Mouse (Mus musculus) embryonic facial prominence, embryonic 10.5 days (tissue): ENCODE measurements around the gene Grasp. TPM values are rescaled to one million over a fixed set of nuclear protein-coding genes. Genes with fewer than 3 reads are reported as not detected.

Source experiments
- DNase-seq: peaks from one replicate; pipeline ENCODE4 v3.0.0-alpha.2; 2017; ENCODE audit warnings: low spot score
- H3K27ac ChIP-seq: fragments of 300-500 bp; sonication (generic); replicated peaks from 2 replicates; pipeline ENCODE4 v1.5.1; 2016; ENCODE audit warnings: mild to moderate bottlenecking
- H3K27me3 ChIP-seq: fragments of 300-500 bp; sonication (generic); replicated peaks from 2 replicates; pipeline ENCODE4 v1.6.1; 2016; ENCODE audit warnings: low read depth, mild to moderate bottlenecking; ENCODE audit not compliant: poor library complexity, severe bottlenecking
- H3K36me3 ChIP-seq: fragments of 300-500 bp; sonication (generic); replicated peaks from 2 replicates; pipeline ENCODE4 v1.6.1; 2016; ENCODE audit warnings: mild to moderate bottlenecking, moderate library complexity
- H3K4me1 ChIP-seq: fragments of 300-500 bp; sonication (generic); 2 replicates; pipeline ENCODE4 v1.6.1; 2016
- H3K4me3 ChIP-seq: fragments of 300-500 bp; sonication (generic); 2 replicates; pipeline ENCODE4 v1.5.1; 2016; ENCODE audit warnings: mild to moderate bottlenecking, moderate library complexity
- H3K9me3 ChIP-seq: fragments of 300-500 bp; sonication (generic); 2 replicates; pipeline ENCODE4 v1.6.1; 2016; ENCODE audit warnings: mild to moderate bottlenecking
- WGBS: fragments of 180-500 bp; shearing (Covaris S2); methylation state at CpG from one replicate; pipeline ENCODE4 v1.1.7; 2016; 5-methylcytosine and 5-hydroxymethylcytosine counted together
- polyA plus RNA-seq: library from polyadenylated mRNA; unstranded; fragments of >200 nt; fragmentation: Nextera tagmentation; extraction: Ambion mirVana; gene quantifications from 2 replicates; pipeline ENCODE4 v1.2.1, GENCODE M21; 2016

Gene Grasp
- polyA plus RNA-seq, 1 experiment from 2014 or later: 6.7 TPM

DNA sequence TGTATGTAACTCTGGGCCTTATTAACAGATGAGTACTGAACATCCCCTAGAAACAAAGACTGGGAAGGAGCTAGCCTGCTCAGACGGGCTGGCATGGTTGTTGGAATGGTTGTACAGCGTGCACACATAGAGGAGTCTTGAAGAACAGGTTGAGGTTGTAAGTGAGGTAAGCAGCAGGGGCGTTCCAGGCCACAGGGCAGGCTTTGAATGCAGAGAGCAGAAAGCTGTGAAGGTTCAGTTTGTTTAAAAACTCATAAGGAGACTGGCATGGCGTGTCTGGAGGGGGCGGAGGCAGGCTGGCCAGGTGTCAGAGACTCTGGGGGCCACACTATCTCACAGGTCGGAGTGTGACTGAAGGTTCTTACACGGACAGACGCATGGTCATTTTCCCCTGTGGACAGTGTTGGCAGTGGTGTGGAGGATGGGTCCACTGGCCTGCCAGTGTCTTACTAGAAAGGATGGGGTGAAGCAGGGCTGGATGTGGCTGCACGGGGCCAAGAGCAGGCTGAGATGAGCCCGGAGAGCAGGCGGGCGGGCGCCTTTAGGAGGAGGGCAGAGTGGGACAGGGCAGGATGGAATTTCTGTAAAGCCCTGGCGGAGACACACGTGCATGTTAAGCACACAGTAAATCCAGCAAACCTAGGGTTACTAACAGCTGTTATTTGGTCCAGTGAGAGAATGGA, 26.4 kb upstream of the Grasp start:
- Histone ChIP-seq H3K27ac (no peak overlapping the region), H3K9me3 (peaks cover 9% of the 10 kb centered on the region; the same call in 1 of the 2 replicates), H3K36me3 (peaks cover 91% of the 10 kb centered on the region), H3K27me3 (no peaks in the 10 kb centered on the region), H3K4me3 (no peak overlapping the region), H3K4me1 (peaks cover 3% of the 10 kb centered on the region; the same call in 1 of the 2 replicates)
- 91% methylated on average over 15 of the region's 15 CpGs for WGBS
- DNase-seq: no peak

DNA sequence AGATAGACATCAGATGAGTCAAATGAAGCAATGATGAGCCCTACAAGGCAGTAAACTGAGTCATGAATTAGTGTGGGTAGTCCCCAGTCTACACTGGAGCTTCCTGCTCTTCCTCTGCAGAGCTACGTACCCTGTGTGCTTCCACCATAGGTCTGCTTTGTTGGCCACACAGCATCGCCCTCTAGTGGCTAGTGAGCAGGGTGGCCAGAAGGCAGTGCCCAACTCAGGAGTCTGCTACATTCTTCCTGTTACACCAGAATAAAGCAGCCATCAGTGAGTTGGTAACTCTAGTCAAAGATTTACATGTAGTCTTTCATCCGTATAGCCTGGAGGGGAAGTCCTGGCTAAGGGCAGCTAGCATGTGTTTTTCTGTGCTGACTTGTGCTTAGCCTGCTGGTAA, 25.8 kb upstream of the Grasp start:
- no peaks in the 10 kb centered on the region for H3K4me1 ChIP-seq
- WGBS: 23% methylated on average over 3 of the region's 3 CpGs
- H3K9me3 ChIP-seq: peaks cover 9% of the 10 kb centered on the region; the same call in 1 of the 2 replicates
- DNase-seq: peak; percentile 72
- H3K27ac ChIP-seq: no peak overlapping the region
- peaks cover 97% of the 10 kb centered on the region for H3K36me3 ChIP-seq
- no peaks in the 10 kb centered on the region for H3K27me3 ChIP-seq
- H3K4me3 ChIP-seq: no peak overlapping the region

DNA sequence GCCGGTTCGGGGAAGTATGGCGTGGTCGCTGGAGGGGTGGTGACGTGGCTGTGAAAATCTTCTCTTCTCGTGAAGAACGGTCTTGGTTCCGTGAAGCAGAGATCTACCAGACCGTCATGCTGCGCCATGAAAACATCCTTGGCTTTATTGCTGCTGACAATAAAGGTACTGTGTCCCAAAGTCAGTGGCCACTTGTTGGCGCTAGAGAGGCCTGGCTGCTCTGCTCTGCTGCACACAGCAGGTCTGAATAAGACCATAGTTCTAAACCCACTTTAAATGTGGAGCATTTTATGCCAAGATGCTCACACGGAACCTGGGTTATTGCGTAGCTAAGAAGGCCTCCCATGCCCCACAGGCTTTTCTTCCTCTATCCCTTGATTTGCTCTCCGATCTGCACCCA, 25.1 kb upstream of the Grasp start:
- Histone ChIP-seq H3K9me3 (peaks cover 9% of the 10 kb centered on the region; the same call in 1 of the 2 replicates), H3K36me3 (peaks cover 100% of the 10 kb centered on the region), H3K4me1 (no peaks in the 10 kb centered on the region), H3K27me3 (no peaks in the 10 kb centered on the region), H3K4me3 (no peak overlapping the region), H3K27ac (no peak overlapping the region)
- 88% methylated on average over 14 of the region's 14 CpGs for WGBS
- DNase-seq: no peak

DNA sequence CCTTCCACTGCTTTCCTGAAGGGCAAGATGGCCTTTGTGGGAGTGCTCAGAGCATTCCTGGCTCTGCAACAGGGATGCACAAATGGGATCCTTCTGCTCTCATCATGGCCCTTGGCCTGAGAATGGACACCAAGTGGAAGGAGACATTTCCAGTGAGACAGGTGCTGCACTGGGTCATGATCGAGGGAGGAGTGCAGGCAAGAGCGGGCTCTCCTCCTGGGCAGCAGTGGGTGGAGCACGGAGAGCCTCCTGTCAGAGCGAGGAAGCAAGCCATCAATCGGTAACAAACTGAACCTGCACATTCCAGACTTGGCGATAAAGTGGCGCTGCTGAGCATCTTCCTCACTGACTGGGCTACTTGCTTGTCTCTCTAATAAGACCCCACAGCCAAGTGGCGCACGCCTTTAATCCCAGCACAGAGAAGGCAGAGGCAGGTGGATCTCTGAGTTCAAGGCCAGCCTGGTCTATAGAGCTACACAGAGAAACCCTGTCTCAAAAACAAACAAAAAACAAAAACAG, 23.2 kb upstream of the Grasp start:
- no peak for DNase-seq
- 95% methylated on average over 9 of the region's 9 CpGs for WGBS
- no peak overlapping the region for H3K27ac ChIP-seq
- no peaks in the 10 kb centered on the region for H3K4me1 ChIP-seq
- H3K4me3 ChIP-seq: no peak overlapping the region
- H3K36me3 ChIP-seq: peaks cover 97% of the 10 kb centered on the region
- peaks cover 9% of the 10 kb centered on the region; the same call in 1 of the 2 replicates for H3K9me3 ChIP-seq
- no peaks in the 10 kb centered on the region for H3K27me3 ChIP-seq

DNA sequence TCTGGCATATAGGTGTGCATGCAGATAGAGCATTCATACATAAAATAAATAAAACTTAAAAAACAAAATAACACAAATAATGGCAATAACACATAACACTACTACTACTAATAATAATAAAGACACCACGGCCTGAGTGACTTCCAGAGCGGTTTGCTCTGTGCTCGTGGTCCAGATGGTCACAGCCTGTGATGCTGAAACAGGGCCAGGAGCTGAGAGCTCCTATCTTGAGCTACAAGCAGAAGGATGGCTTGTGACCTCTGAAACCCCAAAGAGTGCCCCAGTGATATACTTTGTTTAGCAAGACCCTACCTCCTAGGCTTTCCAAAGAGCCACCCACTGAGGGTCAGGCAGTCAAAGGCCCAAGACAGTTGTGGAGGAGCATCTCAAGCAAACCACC, 22.6 kb upstream of the Grasp start:
- H3K4me3 ChIP-seq: no peak overlapping the region
- DNase-seq: no peak
- WGBS: 98% methylated on average over 3 of the region's 3 CpGs
- no peaks in the 10 kb centered on the region for H3K27me3 ChIP-seq
- H3K36me3 ChIP-seq: peaks cover 97% of the 10 kb centered on the region
- H3K4me1 ChIP-seq: no peaks in the 10 kb centered on the region
- H3K9me3 ChIP-seq: peaks cover 9% of the 10 kb centered on the region; the same call in 1 of the 2 replicates
- no peak overlapping the region for H3K27ac ChIP-seq

DNA sequence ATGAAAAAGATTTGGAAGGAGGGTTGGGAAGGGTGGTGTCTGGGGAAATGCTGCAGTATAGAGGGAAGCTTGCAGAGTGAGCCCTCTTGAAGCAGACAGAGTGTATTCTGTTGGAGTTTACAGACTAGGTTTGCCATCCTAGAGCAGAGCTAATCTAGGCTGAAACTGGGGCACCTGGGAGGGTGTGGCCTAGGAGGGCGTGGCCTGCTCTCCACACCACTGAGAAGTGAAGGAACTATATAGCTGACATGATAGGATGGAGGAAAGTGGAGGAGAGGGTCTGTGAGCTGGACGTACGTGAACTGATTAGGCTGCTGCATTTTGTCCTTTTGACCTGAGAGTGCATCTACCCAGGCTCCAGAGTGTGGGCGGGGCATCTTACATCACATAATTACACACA, 20.3 kb upstream of the Grasp start:
- peaks cover 9% of the 10 kb centered on the region; the same call in 1 of the 2 replicates for H3K9me3 ChIP-seq
- no peaks in the 10 kb centered on the region for H3K27me3 ChIP-seq
- H3K36me3 ChIP-seq: peaks cover 94% of the 10 kb centered on the region
- H3K27ac ChIP-seq: no peak overlapping the region
- H3K4me1 ChIP-seq: no peaks in the 10 kb centered on the region
- DNase-seq: no peak
- 76% methylated on average over 4 of the region's 4 CpGs for WGBS
- H3K4me3 ChIP-seq: no peak overlapping the region

DNA sequence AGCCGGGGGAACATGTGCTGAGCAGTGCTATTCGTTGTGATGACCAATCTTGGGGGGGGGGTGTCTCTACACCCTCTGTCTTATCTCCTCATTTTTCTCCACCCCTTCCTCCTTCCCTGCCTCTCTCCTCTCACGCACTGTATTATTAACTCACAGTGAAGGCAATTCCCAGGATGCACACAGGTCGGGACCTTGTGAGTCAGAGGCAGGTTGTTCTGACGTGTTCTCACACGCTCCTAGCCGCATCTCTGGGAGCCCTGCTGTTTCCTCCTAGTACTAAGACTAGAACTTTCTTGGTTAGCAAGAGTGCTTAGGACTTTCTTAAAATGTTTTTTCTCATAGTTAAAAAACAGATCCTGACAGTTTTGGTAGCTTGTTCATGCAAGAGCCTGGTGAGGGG, 19.2 kb upstream of the Grasp start:
- 87% methylated on average over 7 of the region's 7 CpGs for WGBS
- Histone ChIP-seq H3K4me1 (no peaks in the 10 kb centered on the region), H3K27ac (no peak overlapping the region), H3K4me3 (no peak overlapping the region), H3K36me3 (peaks cover 94% of the 10 kb centered on the region), H3K9me3 (peaks cover 9% of the 10 kb centered on the region; the same call in 1 of the 2 replicates), H3K27me3 (no peaks in the 10 kb centered on the region)
- no peak for DNase-seq

DNA sequence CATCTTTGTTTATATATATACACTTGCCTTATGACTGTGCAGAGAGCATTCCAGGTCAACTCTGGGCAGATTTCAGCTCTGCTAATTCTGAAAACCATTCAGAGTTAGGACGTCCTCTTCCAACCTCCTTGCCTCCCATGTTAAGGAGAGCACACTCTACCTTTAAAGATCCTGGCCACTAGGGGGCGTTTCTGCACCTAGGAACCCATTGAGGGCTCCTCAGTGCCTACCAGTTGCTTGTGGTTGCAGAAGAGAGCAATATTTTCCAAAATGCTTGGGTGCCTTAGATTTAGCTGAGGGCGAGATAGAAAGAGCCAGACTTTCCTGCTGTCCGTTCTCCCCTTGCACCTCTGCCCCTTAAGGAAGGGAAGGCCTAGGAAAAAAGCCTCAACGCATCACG, 13.8 kb upstream of the Grasp start:
- Histone ChIP-seq H3K4me3 (no peak overlapping the region), H3K9me3 (no peaks in the 10 kb centered on the region), H3K36me3 (peaks cover 82% of the 10 kb centered on the region), H3K27me3 (no peaks in the 10 kb centered on the region), H3K4me1 (no peaks in the 10 kb centered on the region), H3K27ac (no peak overlapping the region)
- 68% methylated on average over 6 of the region's 6 CpGs for WGBS
- peak; percentile 73 for DNase-seq

DNA sequence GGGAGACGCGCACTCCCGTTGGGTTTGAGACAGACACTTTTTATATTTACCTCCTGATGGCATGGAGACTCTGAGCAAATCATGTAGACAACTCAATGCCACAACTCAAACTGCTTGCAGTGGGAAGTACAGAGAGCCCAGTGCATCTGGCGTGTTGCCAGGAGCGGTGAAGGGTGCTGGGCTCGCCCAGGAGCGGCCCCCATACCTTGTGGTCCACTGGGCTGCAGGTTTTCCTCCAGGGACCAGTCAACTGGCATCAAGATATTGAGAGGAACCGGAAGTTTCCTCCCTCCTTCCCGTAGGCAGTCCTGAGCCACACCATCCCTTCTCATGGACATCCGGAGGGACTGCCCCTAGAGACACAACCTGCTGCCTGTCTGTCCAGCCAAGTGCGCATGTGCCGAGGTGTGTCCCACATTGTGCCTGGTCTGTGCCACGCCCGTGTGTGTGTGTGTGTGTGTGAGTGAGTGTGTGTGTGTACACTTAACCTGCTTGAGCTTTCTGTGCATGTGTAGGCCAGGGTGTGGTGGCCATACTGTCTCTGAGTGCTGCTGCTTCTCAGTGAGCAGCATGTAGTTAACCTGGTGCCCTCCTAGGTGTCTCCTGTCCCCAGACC, 12.9 kb upstream of the Grasp start:
- H3K4me1 ChIP-seq: no peaks in the 10 kb centered on the region
- no peak overlapping the region for H3K4me3 ChIP-seq
- no peak overlapping the region for H3K27ac ChIP-seq
- no peak for DNase-seq
- no peaks in the 10 kb centered on the region for H3K27me3 ChIP-seq
- H3K9me3 ChIP-seq: no peaks in the 10 kb centered on the region
- peaks cover 77% of the 10 kb centered on the region for H3K36me3 ChIP-seq
- WGBS: 96% methylated on average over 14 of the region's 14 CpGs

DNA sequence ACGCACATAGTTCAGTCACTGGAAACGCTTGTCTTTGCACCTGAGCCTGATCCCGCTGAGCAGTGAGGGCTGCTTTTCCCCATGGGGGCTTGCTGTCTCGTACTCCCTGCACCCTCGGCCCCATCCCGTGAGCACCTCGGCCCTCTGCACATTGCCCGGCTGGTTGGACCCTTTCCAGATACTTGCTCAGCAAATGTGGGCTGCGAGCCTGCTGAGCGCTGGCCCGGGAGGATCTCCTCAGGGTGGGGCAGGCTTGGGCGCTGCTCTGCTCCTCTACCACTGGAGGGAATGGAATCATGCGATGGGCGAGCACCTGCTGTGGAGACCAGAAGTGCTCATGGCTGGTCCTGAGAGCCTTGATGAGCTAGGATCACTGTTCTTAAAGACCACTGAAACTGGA, 11.6 kb upstream of the Grasp start:
- WGBS: 88% methylated on average over 14 of the region's 14 CpGs
- Histone ChIP-seq H3K27me3 (no peaks in the 10 kb centered on the region), H3K4me1 (no peaks in the 10 kb centered on the region), H3K27ac (no peak overlapping the region), H3K36me3 (peaks cover 63% of the 10 kb centered on the region), H3K4me3 (no peak overlapping the region), H3K9me3 (no peaks in the 10 kb centered on the region)
- no peak for DNase-seq

DNA sequence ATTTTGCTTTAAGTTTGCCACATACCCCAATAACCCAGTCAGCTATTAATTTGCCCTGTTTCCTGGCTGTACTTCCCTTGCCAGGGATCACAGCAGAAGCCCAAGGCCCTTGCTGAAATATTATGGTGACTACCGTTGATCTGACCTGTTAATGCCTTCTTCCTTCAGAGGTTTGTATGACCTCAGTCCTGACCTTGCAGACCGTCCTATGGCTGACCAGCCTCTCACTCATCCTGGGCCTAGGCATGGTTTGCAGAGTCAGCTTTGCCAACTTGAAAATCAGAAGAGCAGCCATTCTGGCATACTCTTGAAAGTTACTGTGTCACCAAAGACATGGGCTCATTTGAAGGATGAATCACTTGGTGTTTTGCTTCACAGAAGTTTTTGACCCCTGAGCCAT, 8.9 kb upstream of the Grasp start:
- Histone ChIP-seq H3K27me3 (no peaks in the 10 kb centered on the region), H3K36me3 (peaks cover 40% of the 10 kb centered on the region), H3K4me3 (no peak overlapping the region), H3K27ac (no peak overlapping the region), H3K9me3 (no peaks in the 10 kb centered on the region), H3K4me1 (peaks cover 7% of the 10 kb centered on the region)
- 68% methylated on average over 2 of the region's 2 CpGs for WGBS
- DNase-seq: no peak

DNA sequence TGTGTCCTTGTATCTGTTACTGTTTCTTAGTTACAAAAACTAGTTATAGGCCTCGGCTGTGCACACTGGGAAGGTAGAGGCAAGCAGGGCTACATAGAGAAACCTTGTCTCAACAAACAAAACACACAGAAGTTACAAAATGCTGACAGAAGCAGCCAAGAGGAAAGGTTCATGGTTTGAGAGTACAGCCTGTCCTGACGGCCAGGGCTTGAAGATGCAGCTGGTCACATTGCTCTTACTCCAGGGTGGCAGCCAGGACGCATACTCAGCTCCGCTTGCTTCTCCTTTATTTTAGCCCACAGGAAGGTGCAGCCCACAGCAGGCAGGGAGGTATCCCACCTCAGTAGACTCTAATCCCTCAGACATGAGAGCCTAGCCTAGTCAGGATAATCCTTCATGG, 8.0 kb upstream of the Grasp start:
- H3K9me3 ChIP-seq: no peaks in the 10 kb centered on the region
- no peaks in the 10 kb centered on the region for H3K27me3 ChIP-seq
- H3K4me3 ChIP-seq: no peak overlapping the region
- H3K27ac ChIP-seq: no peak overlapping the region
- peaks cover 16% of the 10 kb centered on the region for H3K4me1 ChIP-seq
- DNase-seq: no peak
- 79% methylated on average over 4 of the region's 4 CpGs for WGBS
- H3K36me3 ChIP-seq: peaks cover 31% of the 10 kb centered on the region

DNA sequence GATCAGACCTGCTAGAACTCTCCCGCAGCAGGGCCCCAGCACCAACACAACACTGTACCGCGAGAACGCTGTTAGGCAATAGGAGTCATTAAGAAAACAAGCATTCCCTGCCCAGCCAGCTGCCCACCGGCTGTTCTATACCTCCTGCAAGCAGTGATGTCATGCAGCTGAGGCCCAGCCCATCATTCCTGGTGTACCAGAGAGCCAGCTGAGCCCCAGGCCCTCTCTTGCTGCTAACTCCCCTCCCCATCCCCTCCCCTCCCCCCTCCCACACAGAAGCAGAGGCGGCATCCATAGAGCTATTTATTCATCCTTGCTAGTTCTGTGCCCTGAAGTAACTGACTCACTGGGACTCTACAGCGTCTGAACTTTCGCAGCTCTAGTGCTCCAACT, 3.1 kb upstream of the Grasp start:
- peaks cover 32% of the 10 kb centered on the region for H3K27me3 ChIP-seq
- H3K27ac ChIP-seq: peak overlapping the region; percentile 66
- H3K36me3 ChIP-seq: no peaks in the 10 kb centered on the region
- 4% methylated on average over 8 of the region's 8 CpGs for WGBS
- peaks cover 64% of the 10 kb centered on the region for H3K4me1 ChIP-seq
- DNase-seq: peak; percentile 73
- no peaks in the 10 kb centered on the region for H3K9me3 ChIP-seq
- peak overlapping the region; percentile 50 for H3K4me3 ChIP-seq
